Mouse (Mus musculus) cerebellum, postnatal 14 days (tissue): ENCODE measurements around the gene Brms1.
A peak's percentile ranks its signal among the peaks of the same experiment; 100 is the strongest.

ENCODE experiments used
- DNase-seq, 2 experiments: peaks; one replicate each; pipeline ENCODE4 v3.0.0; 2021; ENCODE audit warnings: mixed read lengths in 2 of 2

Brms1 gene

DNA sequence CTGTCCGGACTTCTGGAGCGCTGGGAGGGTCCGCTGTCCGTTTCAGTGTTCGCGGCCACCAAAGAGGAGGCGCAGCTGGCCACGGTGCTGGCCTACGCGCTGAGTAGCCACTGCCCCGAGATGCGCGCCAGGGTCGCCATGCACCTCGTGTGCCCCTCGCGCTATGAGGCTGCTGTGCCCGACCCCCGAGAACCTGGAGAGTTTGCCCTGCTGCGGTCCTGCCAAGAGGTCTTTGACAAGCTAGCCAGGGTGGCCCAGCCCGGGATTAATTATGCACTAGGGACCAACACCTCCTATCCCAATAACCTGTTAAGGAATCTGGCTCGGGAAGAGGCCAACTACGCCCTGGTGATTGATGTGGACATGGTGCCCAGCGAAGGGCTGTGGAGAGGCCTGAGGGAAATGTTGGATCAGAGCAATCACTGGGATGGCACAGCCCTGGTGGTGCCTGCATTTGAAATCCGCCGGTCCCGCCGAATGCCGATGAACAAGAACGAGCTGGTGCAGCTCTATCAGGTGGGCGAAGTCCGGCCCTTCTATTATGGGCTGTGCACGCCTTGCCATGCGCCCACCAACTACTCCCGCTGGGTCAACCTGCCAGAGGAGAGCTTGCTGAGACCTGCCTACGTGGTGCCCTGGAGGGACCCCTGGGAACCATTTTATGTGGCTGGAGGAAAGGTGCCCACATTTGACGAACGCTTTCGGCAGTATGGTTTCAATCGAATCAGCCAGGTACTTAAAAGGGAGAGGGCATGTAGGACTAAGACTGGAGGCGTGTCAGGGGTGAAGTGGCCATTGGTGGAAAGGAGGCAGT is 1.6 kb upstream of the Brms1 start:
- peak in 1 of 2 experiments; percentile 61 for DNase-seq

- DNase-seq, result no peak
These were observed 434 bp downstream of the Brms1 start for GRCm38 (mm10) chr19:5041588-5041987.

GRCm38 (mm10) chr19:5045531-5045930 is 4.4 kb downstream of the Brms1 start:
- no peak for DNase-seq

- peak in 1 of 2 experiments; percentile 49 for DNase-seq
These were observed 7.2 kb downstream of the Brms1 start for GRCm38 (mm10) chr19:5048138-5049056.

- DNase-seq, result no peak
These were observed 8.2 kb downstream of the Brms1 start for GRCm38 (mm10) chr19:5049325-5049724.

DNA sequence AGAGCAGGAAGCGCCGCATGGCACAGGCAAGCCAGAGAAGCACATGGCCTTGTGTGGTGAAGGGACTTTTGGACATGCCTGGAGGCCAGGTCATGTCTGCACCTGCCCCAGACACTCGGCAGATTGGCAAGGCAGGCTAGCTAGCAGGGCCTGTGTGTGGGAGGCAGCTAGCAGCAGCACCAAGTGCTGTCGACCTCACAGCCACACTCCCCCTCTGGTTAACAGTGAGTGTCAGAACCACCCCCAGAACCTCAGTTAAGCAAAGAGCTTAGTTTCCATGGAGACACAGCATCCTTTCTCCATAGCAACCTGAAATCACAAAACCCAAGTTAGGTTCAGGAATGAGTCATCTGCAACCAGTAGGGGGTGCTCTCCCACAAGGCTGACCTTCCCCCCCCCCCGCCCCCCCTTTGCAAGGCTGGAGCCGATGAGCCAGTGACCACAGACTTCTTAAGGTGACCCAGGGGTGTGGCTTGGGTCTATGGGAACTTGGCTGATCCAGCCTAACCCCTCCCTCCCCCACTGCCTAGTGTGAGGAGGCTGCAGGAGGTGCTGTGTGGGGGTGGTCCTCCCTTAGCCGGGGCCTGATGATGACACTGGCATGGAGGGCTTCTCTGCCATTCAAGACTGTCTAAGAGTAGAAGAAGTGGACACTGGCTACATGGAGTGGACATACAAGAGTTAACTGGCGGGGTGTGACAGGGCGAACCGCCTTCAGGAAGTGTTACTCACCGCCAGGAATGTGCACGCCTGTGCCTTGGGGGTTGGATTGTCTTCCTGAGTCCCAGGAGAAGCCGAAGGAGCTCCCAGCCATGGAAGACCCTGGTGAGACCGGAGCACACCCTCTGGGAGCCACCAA is 9.1 kb downstream of the Brms1 start, which contains the start of gene Rin1:
Gene Rin1 (plus strand): TSS at position 435 of the 859 bp plus-strand sequence.
- DNase-seq, result peak in 1 of 2 experiments; percentile 56

- no peak for DNase-seq
These were observed 9.9 kb downstream of the Brms1 start for GRCm38 (mm10) chr19:5051031-5051430.

GRCm38 (mm10) chr19:5051515-5051914 is 10.4 kb downstream of the Brms1 start:
- no peak for DNase-seq

DNA sequence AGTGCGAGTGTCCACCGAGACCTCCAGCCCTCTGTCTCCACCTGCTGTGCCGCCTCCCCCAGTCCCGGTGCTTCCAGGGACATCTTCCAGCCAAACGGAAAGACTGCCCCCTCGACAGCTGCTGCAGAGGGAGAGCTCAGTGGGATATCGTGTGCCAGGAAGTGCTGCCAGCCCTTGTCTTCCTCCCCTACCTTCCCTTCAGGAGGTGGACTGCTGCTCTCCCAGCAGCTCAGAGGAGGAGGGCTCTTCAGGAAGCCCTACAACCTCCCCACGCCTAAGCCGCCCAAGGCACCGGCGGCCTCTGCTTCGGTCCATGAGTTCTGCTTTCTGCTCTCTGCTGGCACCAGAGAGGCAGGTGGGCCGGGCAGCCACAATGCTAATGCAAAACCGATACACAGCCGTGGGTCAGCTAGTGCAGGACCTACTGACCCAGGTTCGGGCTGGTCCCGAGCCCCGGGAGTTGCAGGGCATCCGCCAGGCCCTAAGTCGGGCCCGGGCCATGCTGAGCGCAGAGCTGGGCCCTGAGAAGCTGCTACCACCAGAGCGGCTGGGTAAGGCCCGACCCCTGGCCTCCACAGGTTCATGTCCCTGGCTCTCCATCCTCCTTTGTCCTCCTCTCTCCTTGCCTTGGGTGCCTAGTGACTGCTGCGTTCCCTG is 11.1 kb downstream of the Brms1 start:
- peak; percentile 46 to 56 for DNase-seq

- peak; percentile 64 to 68 for DNase-seq
These were observed 11.7 kb downstream of the Brms1 start for GRCm38 (mm10) chr19:5052853-5053252.

- DNase-seq, result peak; percentile 70 to 88
These were observed 12.8 kb downstream of the Brms1 start for GRCm38 (mm10) chr19:5053909-5054308.

GRCm38 (mm10) chr19:5056251-5056650 is 15.1 kb downstream of the Brms1 start:
- peak; percentile 65 to 66 for DNase-seq

DNA sequence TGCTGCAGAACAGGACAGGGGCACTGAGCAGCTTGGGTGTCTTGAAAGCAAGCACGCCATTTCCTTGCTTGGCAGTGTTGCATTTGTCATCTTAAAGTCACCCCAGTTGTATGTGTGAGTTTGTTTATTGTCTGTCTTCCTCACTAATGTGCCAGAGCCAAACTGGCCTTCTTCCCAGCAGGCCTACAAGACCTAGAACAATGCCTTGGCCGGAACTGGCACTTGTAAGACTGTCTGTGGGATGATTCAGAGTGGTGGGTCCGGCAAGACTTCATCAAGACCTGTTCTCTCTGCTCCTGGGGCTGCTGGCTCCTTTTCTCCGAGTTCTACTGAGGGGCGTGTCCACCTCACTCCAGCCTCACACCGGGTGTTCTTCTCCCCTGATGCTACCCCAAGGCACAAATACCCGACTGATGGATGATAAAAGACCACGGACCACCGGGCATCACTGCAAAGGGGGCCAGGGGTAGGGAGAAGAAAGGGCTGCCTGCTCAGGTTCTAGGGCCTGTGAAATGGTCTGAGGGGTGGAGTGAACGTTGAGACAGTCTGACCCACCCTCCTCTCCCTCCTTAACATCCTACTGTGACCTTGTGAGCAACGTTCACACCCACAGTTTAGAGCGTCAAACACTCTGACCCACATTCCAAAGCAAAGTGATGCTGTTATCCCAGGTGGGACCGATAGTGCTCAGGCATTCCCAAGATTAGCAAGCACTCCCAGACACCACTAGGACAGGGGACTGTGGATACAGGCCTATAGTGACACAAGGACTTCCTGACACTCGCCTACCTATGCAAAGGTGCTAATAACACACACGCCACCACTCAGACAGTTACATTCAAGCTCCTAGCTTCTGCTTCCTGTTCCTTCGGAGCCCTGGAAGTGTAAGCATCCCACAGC is 17.0 kb downstream of the Brms1 start:
- no peak for DNase-seq

DNA sequence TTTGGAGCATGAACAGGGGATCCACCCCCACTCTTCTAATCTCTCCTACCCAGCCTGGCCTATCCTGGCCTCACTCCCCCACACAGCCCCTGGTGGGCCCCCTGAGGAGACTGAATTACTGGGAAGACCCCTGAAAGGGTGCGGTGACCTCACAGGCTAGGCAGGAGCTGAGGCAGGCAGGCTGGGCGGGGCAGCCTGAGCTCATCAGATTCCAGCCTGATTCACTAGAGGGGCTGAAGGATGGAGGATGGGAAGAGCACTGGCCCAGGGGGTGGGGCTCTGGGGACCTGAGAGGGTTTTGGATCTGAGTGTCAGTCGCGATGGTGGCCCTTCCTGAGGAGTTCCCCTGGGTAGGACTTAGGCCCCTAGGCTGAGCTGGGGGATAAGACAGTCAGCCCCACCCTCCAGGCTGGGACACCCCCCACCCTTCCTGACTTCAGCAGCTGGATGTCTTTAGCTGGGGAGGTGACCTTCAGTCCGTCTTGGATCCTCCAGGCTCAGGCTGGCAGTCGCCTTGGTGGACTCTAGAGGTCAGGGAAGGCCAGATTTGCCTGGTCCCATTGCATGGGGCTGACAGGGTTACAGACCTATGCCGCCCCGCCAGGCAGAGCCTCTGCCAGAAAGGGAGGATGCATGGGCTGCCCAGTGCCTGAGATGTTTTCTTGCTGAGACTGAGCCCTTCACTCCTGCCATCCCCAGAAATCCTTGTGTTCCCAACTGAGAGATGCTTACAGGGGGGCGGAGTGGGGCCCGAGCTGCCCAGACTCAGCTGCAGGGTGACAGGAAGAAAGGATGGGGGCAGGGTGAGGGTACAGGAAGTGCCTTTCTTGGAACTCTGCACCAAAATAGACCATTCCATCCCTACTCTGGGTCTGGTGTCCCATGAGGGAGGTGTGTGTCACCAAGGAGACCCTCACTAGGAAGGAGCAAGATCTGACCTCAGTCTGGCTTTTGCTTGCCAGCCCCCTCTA is 17.9 kb downstream of the Brms1 start:
- no peak for DNase-seq

- no peak for DNase-seq
These were observed 19.5 kb downstream of the Brms1 start for GRCm38 (mm10) chr19:5060365-5061330.

- no peak for DNase-seq
These were observed 20.9 kb downstream of the Brms1 start for GRCm38 (mm10) chr19:5062041-5062440.

- DNase-seq, result no peak
These were observed 21.3 kb downstream of the Brms1 start for GRCm38 (mm10) chr19:5062446-5062845.

DNA sequence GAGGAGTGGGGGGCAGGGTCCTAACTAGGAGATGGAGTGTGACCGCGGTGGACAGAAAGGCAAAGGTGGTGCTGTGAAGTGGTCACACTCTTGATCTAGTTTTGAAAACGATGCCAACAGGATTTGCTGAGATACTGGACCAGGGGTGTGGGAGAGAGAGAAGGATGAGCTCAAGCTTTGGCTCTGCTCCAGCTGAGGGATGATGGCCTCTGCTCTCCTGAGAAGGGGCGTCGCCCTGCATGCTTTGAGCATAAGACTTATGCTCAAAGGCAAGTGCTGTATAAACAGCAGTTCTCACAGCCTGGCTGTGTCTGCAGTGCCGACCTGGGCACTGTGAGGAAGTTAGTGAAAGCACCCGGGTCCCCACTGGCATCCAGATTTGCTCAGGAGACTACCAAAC is 23.9 kb downstream of the Brms1 start:
- peak in 1 of 2 experiments; percentile 39 for DNase-seq
